Mouse (Mus musculus): ENCODE measurements around the gene Nim1k.

- no peak for TF ChIP-seq CEBPB (IDR thresholded peaks at IDR 0.05; ENCODE audit: low read depth)
- no peak for TF ChIP-seq CTCF (IDR thresholded peaks at IDR 0.05; ENCODE audit: control insufficient read depth, insufficient read depth, insufficient read length)
- no peak for TF ChIP-seq MAX (IDR thresholded peaks at IDR 0.05)
- no peak for TF ChIP-seq FOSL1 (IDR thresholded peaks at IDR 0.05; ENCODE audit: insufficient read depth, low read length, poor library complexity, severe bottlenecking)
- no peak for TF ChIP-seq USF1 (IDR thresholded peaks at IDR 0.05; ENCODE audit: low read depth)
- no peak for TF ChIP-seq MYOG (IDR thresholded peaks at IDR 0.05; ENCODE audit: control insufficient read depth, extremely low read depth, insufficient read length)
- TF ChIP-seq MYOD1 (IDR thresholded peaks at IDR 0.05; ENCODE audit: control insufficient read depth, insufficient read length, low read depth), result no peak
These were observed 538 bp downstream of the Nim1k start for GRCm38 (mm10) chr13:119755141-119755547.
